Comparison of ENCODE assay signal across 8 mouse cellular contexts in genomic region chr3:37420072-37420471, GRCm38 (mm10). TPM values are rescaled to one million over a fixed set of nuclear protein-coding genes. Genes with fewer than 3 reads are reported as not detected.
DNase-seq lines count a peak whose midpoint lies in the region; ATAC-seq lines count a peak whose summit lies in the region.

TSS of gene Nudt6 (minus strand) at chr3:37420211.

- H3K9ac ChIP-seq in hindbrain, embryonic 13.5 days: peak within 1 kb of the TSS; percentile 85

- peak within 1 kb of the TSS; percentile 77 for H3K4me3 ChIP-seq in hindbrain, embryonic 13.5 days

- no peaks in the 10 kb centered on the region for H3K27me3 ChIP-seq in hindbrain, embryonic 13.5 days

- WGBS in hindbrain, embryonic 13.5 days: under 1% methylated on average over 50 of the region's 50 CpGs

- H3K9me3 ChIP-seq in hindbrain, embryonic 13.5 days: no peaks in the 10 kb centered on the region

- peaks cover 22% of the 10 kb centered on the region for H3K4me1 ChIP-seq in hindbrain, embryonic 13.5 days (replicated peaks)

- peak; percentile 88 for ATAC-seq in hindbrain, embryonic 13.5 days (ENCODE audit: low FRiP score)

- peak within 1 kb of the TSS; percentile 84 for H3K4me2 ChIP-seq in hindbrain, embryonic 13.5 days

- peak; percentile 97 for DNase-seq in NIH3T3 (ENCODE audit: low read depth)
- DNase-seq in cerebellum, postnatal 10 days: peak; percentile 97 to 98
- DNase-seq in frontal cortex, postnatal 14 days (ENCODE audit: low spot score in 2 of 2): peak; percentile 83 to 92
- DNase-seq in layer of hippocampus, postnatal 25 days (ENCODE audit: extremely low spot score in 1 of 2, low spot score in 1 of 2): peak; percentile 87
- DNase-seq in lung, postnatal 25 days (ENCODE audit: low spot score): peak; percentile 90
- peak; percentile 94 for DNase-seq in retina, embryonic 14.5 days (ENCODE audit: low spot score)
- DNase-seq in thymus, postnatal 4 days: peak; percentile 94

- H3K27ac ChIP-seq in hindbrain, embryonic 13.5 days: peak within 1 kb of the TSS; percentile 88

- H3K36me3 ChIP-seq in hindbrain, embryonic 13.5 days: peaks cover 4% of the 10 kb centered on the region; the same call in 1 of the 2 replicates

RNA-seq across cellular contexts. Expression of gene Nudt6, which starts in this region (rescaled TPM):
- 6.4 and 6.6 TPM in 2 replicates for polyA plus RNA-seq in hindbrain, embryonic 13.5 days (2015; fragmentation: Nextera tagmentation; extraction: Ambion mirVana)
- total RNA-seq in layer of hippocampus, postnatal 25 days (2021): 1 to 10 TPM; 5.5 to 6.2 TPM

Comparison
In these comparisons a context has a peak if more than half of its experiments do, and no peak if none do; other contexts are left out.
1. Peak in every context shown above with its lines: DNase-seq, ATAC-seq, H3K4me3 ChIP-seq and H3K27ac ChIP-seq.